Mouse (Mus musculus): ENCODE data around the gene Tnc. TPM values are rescaled to one million over a fixed set of nuclear protein-coding genes. Genes with fewer than 3 reads are reported as not detected.

The Tnc gene
- total RNA-seq (2021): under 1 TPM; 0.46 to 0.56 TPM

- peak; percentile 32 for DNase-seq
- intact Hi-C loops (cut with DNase I): no loop called here
These were observed at the start of gene Tnc for GRCm38 (mm10) chr4:64046831-64047493. Gene Tnc (minus strand): TSS chr4:64047015.

GRCm38 (mm10) chr4:64094221-64094620, 47.4 kb upstream of the Tnc start:
- DNase-seq: no peak
- intact Hi-C loops (cut with DNase I): no loop called here

- DNase-seq: no peak
- intact Hi-C loops (cut with DNase I): no loop called here
These were observed 46.0 kb upstream of the Tnc start for GRCm38 (mm10) chr4:64092857-64093256.

- no peak for DNase-seq
- intact Hi-C loops (cut with DNase I): no loop called here
These were observed 42.6 kb upstream of the Tnc start for GRCm38 (mm10) chr4:64089378-64089777.

- DNase-seq: no peak
- intact Hi-C loops (cut with DNase I): no loop called here
These were observed 40.9 kb upstream of the Tnc start for GRCm38 (mm10) chr4:64087675-64088074.

GRCm38 (mm10) chr4:64085993-64086567, 39.3 kb upstream of the Tnc start:
- intact Hi-C loops (cut with DNase I): no loop called here
- DNase-seq: no peak

- intact Hi-C loops (cut with DNase I): no loop called here
- DNase-seq: no peak
These were observed 37.0 kb upstream of the Tnc start for GRCm38 (mm10) chr4:64083858-64084257.

GRCm38 (mm10) chr4:64078029-64078619, 31.3 kb upstream of the Tnc start:
- intact Hi-C loops (cut with DNase I): no loop called here
- DNase-seq: peak; percentile 23 to 46

- DNase-seq: peak in 1 of 2 experiments; percentile 40
- intact Hi-C loops (cut with DNase I): no loop called here
These were observed 29.7 kb upstream of the Tnc start for GRCm38 (mm10) chr4:64076349-64077025.

- intact Hi-C loops (cut with DNase I): no loop called here
- no peak for DNase-seq
These were observed 27.9 kb upstream of the Tnc start for GRCm38 (mm10) chr4:64074725-64075124.

- intact Hi-C loops (cut with DNase I): no loop called here
- DNase-seq: no peak
These were observed 20.6 kb upstream of the Tnc start for GRCm38 (mm10) chr4:64067394-64067793.

GRCm38 (mm10) chr4:64065266-64065665, 18.5 kb upstream of the Tnc start:
- intact Hi-C loops (cut with DNase I): no loop called here
- no peak for DNase-seq

- intact Hi-C loops (cut with DNase I): no loop called here
- no peak for DNase-seq
These were observed 12.0 kb upstream of the Tnc start for GRCm38 (mm10) chr4:64058856-64059231.

GRCm38 (mm10) chr4:64058048-64058855, 11.4 kb upstream of the Tnc start:
- no peak for DNase-seq
- intact Hi-C loops (cut with DNase I): no loop called here

GRCm38 (mm10) chr4:64048177-64048576, 1.4 kb upstream of the Tnc start:
- intact Hi-C loops (cut with DNase I): no loop called here
- no peak for DNase-seq

- intact Hi-C loops (cut with DNase I): no loop called here
- DNase-seq: no peak
These were observed 2.9 kb downstream of the Tnc start for GRCm38 (mm10) chr4:64043893-64044292.

- DNase-seq: no peak
- intact Hi-C loops (cut with DNase I): no loop called here
These were observed 3.4 kb downstream of the Tnc start for GRCm38 (mm10) chr4:64043371-64043770.

- no peak for DNase-seq
- intact Hi-C loops (cut with DNase I): no loop called here
These were observed 7.7 kb downstream of the Tnc start for GRCm38 (mm10) chr4:64039091-64039490.

GRCm38 (mm10) chr4:64037513-64037912, 9.3 kb downstream of the Tnc start:
- intact Hi-C loops (cut with DNase I): no loop called here
- DNase-seq: no peak

- intact Hi-C loops (cut with DNase I): no loop called here
- DNase-seq: no peak
These were observed 12.1 kb downstream of the Tnc start for GRCm38 (mm10) chr4:64034724-64035123.

GRCm38 (mm10) chr4:64033191-64033590, 13.6 kb downstream of the Tnc start:
- DNase-seq: no peak
- intact Hi-C loops (cut with DNase I): no loop called here
